Mouse (Mus musculus) c-Kit-positive CD71-positive TER-119-negative erythroid progenitor cells, embryonic 14.5 days (primary cell): ENCODE data around the gene Tram2.

Experiments
- DNase-seq: peaks from one replicate; pipeline ENCODE4 v3.0.0-alpha.2; 2013; ENCODE audit warnings: low read depth

Gene Tram2

DNA sequence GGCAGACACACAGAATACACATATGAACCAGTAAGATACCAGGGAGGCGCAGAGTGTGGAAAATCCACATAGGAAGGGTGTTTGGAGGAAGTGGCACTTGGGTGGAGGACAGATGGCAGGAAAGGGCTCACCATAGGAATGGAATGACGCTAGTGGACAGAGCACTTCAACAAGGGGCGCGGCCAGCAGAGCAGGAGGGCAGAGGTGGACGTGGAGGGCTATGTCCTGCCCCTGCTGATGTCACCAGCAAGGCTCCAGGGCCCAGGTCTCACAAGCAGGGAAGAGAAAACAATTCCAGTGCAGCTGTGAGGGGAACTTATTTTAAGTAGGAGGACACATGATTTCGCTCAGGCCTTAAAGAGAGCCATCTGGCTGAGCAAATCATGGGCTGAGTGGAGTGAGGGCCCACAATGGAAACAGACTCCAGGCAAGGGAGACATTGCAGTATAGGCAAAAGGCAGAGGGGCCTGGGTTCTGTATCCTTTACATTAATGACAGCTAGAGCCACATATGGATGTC lies 68.7 kb downstream of the Tram2 start:
- DNase-seq, result no peak

DNA sequence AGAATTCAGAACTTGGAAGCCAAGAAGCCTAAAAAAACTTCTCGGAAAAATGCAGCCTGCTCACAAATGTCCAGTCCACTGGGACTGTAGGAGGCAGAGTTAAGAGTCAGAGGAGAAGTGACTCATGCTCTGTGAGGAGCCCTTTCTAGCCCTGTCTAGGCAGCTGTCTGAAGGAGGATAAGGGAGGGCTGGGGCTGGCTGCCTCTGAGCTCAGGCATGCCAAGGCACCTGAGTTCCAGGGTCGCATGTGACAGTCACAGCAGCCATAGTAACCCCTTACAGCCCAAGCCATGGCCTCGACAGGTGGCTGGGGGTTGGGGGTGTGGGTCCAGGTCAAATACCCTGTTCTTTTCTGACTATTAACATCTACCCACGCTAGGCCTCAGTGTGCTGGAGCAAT lies 70.1 kb downstream of the Tram2 start:
- DNase-seq, result no peak

DNA sequence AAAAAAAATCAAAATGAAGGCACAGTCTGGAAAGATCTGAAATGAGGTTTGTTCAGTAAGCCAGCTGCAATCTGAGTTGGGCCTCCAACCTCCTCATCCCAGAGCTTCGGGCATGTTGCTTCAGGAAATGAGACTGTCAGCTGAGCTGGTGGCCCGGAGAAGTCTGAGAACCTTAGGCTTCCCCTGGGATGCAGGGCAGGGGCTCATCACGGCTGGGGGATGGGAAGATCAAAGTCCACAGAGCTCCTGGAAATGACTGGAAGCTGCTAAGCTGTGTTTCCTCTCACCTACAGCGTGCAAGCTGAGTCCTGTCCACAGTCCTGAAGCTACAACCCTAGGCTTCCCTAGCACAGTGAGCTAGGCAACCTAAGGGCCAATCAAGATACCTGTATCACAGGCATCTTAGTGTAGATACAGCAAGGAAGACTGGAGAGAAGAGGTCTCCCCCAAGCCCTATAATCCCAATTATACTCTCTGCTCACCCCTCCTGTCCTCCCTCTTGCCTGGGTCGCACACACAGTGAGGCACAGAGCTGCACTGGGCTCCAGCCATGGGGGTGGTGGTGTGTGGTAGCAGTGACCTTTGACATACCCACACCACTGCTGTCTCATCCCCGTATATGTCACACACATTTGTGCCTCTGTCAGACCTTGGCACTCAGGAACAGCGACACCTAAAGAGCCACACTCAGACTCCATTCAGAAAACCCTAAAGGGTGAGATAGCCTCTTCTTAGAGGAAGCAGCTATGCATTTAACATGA lies 70.9 kb downstream of the Tram2 start:
- no peak for DNase-seq

DNA sequence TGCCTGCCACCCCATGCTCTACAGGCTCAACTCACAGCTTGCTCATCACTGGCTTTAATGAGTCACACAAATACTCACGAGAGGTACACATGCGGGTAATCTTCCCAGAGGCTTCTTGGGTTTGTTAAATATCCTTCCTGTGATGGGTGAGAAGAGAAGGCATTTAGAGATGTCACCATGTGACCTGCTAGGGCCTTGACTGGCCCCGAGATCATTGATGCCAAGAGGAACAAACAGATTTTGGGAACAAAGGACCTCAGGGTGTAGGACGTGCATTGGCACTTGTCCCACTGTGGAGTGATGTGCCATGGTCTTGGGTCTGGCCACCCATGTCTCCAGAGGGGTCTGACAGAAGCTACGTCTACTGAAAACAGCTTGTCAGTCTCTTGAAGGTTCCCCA lies 72.3 kb downstream of the Tram2 start:
- DNase-seq, result no peak

DNA sequence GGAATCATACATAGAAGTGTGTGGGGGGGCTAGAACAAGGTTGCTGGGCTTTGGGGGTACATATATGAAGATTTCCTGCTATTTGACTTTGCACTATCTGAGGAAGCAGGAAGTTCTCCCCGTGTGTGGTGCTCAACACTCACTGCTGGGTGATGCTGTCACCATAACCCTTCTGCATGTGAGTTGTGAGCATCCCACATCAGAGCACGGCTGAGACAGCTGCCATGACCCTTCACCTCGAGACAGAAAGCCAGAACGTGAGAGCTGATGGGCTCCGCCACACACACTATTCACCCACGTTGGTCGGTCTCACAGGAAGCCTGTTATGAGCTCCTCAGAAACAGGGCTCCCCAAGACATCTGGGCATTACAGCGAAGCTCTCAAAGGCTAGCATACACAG lies 74.4 kb downstream of the Tram2 start:
- no peak for DNase-seq

DNA sequence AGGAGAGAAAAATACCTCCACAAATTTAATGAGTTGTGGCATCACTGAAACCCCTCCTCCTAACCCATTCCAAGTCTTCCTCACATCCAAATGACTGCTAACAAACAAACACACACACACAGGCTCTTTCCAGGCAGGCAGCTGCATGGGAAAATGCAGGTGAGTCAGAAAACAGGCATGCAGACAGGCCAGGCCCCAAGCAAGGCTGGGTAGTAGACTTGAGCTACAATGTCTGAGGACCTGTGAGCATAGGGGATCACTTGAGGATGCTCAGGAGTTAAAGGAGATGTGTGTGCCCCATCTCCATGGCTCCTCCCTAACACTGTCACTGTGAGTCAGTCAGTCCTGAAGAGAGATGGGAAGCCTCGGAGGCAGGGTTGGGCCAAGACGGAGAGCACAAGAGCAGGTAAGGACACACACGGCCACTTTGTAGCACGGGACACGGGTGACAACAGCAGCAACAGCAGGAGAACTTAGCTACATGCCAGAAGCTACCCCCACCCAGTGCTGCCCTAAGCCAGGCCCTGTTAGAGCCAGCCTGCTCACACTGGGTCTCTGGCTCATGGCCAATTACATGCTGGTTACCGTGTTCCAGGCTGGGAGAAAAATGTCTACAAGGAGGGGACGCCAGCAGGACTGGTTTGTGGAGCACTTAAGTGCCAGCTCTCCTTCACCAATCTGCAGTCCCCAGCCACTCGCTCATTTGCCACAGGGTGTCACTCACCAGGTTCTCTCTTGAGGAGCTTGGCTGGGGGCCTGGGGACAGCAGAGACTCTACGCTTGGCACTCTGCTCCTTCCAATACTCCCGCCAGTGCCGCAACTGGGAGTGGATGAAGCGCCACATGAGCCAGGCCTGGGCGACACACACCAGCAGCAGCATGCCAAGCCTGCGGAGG lies 76.5 kb downstream of the Tram2 start:
- no peak for DNase-seq

DNA sequence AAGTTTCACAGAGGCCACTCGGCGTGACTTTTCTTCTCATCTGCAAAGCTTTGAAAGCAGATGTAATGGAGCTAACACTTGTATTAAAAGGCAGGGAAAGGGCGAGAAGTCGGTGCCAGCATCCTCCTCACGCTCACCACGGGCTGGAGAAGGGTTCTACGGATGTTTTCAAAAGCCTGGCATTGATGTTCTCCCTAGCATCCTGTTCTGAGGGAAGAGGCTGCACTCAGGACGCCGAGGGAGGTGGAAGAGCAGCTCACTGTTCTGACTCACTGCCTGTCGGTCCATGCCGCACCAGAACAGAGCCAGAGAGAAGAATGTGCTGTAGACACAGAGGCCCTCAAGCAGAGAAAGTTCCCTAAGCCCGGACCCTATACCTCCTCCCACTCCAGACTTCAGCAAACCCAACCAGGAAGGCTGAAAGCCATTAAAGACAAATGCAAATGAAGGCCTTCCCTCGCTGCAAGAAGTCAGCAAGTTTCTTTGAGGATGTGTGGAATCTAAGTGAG lies 81.1 kb downstream of the Tram2 start:
- no peak for DNase-seq

DNA sequence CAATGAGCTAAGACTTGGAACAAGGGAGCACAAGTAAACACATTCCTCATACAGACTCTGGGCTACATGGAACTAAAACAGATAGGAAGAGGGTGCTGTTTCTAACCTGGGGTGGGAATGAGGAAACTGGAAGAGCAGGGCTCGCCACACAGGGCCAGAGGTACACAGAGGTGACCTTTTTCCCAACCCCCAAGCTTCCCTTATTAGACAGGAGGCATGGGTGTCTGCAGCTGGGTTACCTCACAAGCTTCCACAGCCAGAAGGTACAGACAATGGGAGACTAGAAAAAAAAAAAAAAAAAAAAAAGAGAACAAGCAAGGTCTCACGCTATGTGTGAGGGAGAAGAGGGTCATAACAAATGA lies 81.7 kb downstream of the Tram2 start:
- DNase-seq, result no peak

DNA sequence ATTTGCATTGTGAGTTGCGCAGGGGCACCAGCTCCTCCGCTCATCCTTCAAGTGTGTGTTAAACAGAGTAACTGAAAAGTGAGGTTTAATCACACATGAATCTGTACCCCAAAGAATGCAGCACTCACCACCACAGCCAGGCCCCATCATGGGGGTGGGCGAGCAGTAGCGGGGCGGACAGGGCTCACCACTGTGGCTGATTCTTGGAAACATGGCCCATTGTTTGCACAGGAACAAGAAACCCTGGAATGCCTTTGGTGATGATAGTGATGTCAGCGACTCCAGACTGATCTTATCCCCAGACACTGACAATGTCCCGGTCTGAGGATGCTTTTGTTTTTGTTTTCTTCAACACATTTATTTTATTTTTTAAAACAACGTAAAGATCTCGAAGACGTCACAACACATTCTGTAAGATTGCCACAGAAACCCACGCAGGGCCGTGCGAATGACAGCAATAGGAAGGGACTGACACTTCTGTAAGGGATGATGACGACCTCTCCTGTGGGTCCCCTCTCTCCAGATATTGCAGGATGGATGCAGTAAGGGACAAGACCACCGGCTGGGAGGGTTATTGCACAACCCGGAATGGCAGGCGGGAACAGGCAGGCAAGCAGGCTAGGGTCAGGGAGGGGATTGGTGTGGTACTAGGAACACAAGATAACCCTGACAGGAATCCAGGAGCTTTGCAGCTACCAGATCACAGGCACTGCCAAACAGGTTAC lies 82.3 kb downstream of the Tram2 start:
- no peak for DNase-seq

DNA sequence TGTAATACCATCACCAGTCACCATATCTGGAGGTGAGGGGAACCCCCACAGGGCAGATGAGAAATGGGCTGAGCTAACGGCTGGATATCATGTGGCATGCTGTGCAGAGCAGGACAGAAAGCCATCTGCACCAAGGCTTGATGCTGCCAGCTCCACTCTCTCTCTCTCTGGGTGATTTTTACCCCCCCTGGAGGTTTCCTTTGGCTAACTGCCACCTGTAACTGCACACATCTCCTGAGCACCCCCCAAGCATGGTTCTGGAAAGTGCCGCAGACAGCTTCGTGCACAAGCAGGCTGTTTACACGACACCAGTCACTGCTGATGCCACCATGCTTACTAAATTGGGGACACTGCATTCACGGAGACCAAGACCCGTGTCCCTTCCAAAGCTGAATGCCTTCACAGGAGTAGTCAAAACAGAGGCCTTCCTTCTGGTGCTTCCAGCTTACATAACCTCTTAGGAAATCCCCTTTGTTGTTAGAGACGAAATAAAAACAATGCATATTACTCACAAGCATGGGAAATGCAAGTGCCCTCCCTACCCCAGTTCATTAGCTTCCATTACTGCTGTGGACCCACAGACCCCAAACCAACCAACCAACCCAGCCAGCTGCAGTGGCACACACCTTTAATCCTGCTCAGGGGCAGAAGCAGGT lies 83.6 kb downstream of the Tram2 start:
- DNase-seq, result no peak

DNA sequence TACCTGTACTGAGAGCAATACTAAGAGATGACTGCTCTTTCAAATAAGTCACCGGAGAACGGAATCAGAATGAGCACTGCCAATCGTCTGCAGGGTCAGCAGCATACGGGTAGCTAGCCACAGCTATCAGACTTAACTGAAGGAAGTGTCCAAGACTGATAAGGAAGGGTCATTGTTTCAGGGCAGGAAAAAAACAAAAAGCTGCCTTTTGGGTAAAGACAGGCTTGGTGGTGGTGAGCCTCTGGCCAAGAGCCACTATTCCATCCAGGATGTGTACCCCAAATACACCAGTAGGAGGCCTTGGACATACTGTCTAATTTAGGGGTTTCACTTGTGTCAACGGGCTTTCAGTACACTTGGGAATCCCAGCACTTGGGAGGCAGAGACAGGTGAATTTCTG lies 84.7 kb downstream of the Tram2 start:
- DNase-seq, result no peak

DNA sequence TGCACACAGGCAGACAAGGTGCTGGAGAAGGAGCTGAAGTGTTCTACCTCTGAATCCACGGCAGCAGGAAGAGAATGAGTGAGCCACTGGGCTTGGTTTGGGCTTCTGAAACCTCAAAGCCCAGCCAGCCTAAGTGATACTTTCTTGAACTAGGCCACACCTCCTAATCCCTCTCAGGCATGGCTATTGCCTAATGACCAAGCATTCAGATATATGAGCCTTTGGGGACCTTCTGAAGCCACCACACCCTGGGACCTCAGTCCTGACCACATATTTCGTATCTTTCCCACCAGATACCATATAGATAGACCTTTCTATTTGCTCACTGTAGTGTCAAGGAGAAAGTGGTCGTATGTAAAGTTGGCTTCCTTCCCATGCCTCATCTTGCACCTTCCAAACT lies 85.3 kb downstream of the Tram2 start:
- no peak for DNase-seq

DNA sequence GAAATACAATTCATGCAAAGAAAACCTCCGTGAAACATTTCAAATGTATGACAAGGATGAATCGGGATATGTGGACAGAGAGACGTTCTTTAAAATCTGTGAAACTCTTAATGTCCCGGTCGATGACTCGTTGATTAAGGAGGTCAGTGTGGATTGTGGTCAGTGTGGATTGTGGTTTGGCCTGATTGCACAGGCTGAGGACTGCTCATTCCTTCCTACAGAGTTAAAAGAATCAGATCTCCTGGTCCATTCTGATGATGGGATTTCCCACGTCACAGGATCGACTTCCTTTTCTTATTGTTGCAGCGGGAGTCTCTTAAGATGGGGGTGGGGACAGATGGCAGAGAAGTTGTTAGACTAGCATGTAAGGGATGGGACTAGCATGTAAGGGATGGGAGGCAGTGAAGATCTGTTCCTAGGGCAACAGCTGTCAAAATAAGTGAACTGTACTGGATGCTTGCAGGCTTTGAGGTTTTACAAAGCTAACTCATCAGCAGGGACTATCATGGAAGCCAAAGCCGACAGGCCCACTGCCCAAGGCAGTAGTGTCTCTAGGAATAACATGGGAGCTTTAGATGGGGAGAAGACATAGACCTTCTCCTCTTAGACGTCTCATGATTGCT lies 89.5 kb downstream of the Tram2 start:
- DNase-seq, result no peak

DNA sequence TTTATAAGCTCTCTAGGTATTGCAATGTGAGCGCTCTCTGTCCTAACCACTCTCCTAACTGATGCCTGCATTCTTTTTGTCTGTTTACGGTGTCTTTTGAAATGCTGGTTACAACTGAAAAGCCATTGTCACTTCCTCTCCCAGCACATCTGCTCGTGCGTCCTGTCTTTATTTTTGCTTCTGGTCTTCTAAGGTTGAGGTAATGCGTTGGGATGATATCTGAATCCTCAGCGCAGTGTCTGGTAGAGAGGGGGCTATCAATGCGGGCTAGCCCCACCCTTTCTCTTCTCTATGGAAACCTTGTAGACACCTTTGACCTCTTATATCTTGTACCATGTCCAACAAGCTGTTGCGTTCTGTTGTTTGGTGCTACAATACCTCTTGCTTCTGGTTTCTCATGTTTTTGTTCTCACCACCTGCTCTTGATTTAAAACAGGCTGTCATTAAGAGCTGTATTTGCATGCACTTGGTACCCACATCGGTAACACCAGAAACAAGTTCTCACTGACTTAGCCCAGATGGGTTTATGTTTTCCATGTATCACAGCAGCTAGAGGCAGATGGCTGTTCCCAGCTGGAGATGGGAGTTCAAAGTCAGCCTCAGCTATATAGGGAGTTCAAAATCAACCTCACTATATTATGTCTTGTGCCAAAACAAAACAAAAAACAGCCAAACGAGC lies 92.5 kb downstream of the Tram2 start:
- no peak for DNase-seq

DNA sequence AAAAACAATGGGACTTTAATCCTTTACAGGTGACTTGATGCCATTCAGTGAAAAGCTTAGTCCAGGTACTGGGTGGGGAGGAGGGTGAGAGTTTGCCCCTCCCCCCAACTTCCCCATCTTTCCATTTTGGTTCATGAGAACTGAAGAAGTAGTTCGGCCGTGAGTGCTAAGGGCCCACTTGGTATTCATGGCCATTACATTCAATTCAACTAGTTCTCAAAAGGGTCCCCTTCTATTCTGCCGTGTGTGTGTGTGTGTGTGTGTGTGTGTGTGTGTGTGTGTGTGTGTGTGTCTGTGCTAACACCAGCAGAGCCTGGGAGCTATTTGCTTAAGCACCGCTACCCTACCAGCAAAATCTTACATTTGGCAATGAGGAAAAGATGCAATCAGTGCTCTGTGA lies 94.4 kb downstream of the Tram2 start:
- no peak for DNase-seq

DNA sequence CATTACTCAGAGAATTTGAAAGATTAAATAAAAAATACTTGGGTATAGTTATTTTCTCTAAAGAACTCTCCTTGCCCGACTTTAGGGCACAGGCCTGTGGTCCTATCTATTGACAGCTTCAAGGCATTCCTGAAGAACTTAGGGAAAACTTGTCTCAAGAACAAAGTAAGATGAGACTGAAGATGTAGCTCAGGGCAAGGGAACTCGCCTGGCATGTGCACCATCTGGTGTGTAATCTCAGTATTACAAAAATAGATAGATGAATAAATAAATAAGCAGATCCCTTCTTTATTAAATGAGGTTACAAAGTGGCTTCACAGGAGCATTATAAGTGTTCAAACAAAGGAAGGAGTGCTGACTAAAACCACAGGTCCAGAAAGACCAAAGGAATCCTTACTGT lies 94.9 kb downstream of the Tram2 start:
- no peak for DNase-seq

DNA sequence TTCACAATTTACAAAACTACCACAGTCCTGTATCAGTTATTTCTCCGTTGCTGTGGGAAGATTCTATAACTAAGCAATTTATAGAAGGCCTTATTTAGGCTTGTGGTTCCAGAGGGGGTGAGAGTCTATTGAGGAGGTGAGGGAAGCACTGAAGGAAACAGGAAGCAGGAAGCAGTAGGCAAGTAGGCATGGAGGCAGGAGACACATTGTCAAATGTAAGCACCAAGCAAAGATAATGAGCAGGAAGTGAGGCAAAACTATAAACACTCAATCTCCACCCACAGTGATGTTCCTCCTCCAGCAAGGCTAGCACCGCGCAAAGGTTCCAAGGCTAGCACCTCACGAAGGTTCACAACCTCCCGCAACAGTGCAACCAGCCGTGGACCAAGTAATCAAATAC lies 97.3 kb downstream of the Tram2 start:
- no peak for DNase-seq

DNA sequence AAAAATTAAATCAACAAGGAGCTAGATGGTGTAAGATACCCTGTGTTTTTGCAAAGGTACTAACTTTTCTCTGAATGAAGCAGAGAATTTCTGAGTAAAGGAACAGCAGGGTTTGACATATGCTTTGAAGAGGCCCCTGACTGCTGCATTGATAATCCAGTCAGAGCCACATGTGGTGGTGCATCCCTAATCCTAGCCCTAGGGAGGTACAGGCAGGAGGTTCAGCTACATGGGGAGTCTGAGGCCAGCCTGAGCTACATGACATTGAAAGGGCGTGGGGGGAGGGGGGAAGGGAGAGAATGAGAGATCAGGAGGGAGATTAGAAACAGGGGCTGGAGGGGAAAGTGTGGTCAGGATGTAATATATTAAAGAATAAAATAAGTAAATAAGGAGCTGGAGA lies 98.5 kb downstream of the Tram2 start:
- no peak for DNase-seq

DNA sequence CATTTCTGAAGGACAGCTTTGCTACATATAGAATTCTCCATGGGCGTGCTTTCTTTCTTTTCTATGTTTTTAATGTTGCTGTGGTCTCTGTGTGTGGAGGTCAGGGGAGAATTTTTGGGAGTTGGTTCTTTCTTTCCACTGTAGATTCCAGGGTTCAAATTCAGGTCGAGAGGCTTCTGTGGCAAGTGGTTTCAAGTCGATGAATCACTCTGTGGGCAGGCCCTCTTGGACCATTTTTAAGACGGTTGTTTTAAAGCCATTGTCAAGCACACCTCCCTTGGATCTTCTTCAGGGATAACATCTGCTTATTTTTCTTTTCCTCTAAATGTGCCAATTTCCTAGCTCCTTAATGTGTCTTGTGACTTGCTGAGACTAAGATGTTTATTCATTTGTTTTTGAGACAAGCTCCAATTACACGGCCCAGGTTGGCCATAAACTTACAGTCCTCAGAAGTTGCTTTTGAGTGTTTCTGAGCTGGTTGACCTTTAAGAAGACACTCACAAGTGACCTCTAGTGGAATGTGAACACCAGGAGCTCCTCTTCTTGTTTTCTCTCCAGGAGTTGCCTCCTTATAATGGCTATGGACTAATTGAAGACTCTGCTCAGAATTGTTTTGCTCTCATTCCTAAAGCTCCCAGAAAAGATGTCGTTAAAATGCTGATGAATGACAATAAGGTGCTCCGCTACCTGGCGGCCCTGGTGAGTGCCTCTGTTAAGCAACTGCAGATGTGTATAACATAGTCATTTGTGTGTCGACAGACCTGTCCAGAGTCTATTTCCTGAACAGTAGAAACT lies 104.5 kb downstream of the Tram2 start:
- no peak for DNase-seq

DNA sequence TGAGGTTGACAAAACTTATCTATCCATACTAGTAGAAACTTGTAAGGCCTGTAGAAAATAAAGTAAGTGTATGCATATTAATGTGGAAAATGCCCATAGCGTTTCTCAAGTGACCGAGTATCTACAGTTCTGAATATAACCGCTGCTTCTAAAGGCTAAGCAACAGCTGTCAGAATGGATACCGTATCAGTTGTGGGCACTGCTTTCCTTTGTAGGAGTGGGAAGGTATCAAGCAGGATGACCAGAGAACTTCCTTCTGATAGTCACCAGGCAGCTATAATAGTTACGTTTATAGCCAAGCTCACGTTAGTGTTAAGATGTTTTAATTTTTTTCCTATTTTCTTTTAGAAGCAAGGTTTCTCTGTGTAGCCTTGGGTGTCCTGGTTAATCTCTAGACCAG lies 105.6 kb downstream of the Tram2 start:
- DNase-seq, result no peak
